Mouse (Mus musculus) olfactory bulb, adult 2 months (tissue): Measurements from ENCODE around the gene Klf13.

Experiments used
- CTCF ChIP-seq: fragments of 200-500 bp; IDR thresholded peaks from 2 replicates; pipeline ENCODE4 v1.5.1; 2012; ENCODE audit warnings: low read depth, mild to moderate bottlenecking, low read length, moderate library complexity; ENCODE audit not compliant: insufficient read depth
- POLR2A ChIP-seq: fragments of 200-500 bp; IDR thresholded peaks from 2 replicates; pipeline ENCODE4 v1.6.1; 2012; ENCODE audit warnings: mild to moderate bottlenecking, low read depth, low read length, moderate library complexity; ENCODE audit not compliant: insufficient read depth

DNA sequence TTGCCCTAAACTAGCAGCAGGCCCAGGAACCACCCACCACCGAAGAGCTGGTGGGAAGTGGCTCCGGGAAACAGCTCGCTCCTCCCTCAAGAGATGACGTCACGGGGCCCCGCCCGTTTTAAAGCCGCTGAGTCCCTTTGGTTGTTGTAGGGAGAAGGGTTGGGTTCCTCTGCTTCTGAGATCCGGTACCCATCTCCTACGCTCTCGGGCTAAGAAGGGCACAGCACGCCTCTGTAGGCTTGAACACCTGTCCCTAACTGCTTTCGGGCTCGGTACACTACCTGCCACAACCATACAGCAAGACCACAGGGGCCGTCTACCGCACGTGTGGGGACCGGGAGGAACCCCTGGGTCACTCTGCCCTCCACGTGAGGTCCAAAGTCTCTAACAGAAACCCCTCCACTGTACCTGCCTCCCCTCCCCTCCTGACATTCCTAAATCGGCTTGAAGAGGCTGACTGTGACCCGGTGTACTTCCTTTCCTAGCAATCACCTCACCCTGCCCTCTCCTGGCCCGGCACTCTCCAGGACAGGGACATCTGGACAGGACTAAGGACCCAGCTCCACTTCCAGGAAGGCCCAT, 80.1 kb downstream of the Klf13 start:
- TF ChIP-seq CTCF: no peak
- no peak for TF ChIP-seq POLR2A
